Mouse (Mus musculus): ENCODE measurements around the gene 1700001C19Rik. TPM values are rescaled to one million over a fixed set of nuclear protein-coding genes. Genes with fewer than 3 reads are reported as not detected.

1700001C19Rik gene
- total and polyA plus RNA-seq, 3 experiments: not detected

GRCm38 (mm10) chr17:47484993-47485392 is 47.8 kb upstream of the 1700001C19Rik start:
- no peak overlapping the region for H3K9ac ChIP-seq (ENCODE audit: insufficient read depth, low read depth)
- no peak overlapping the region for H3K27ac ChIP-seq (ENCODE audit: insufficient read depth, low read depth)
- no peak overlapping the region for H3K4me3 ChIP-seq (replicated peaks in 1 of 3; ENCODE audit: low read depth in 2 of 3, low read length in 2 of 3, poor library complexity in 1 of 3)

GRCm38 (mm10) chr17:47484241-47484921 is 47.2 kb upstream of the 1700001C19Rik start:
- Histone ChIP-seq H3K27me3 (replicated peaks) (no peaks in the 10 kb centered on the region), H3K4me3 (replicated peaks in 1 of 3; ENCODE audit: low read depth in 2 of 3, low read length in 2 of 3, poor library complexity in 1 of 3) (no peak overlapping the region), H3K9ac (ENCODE audit: insufficient read depth, low read depth) (no peak overlapping the region), H3K27ac (ENCODE audit: insufficient read depth, low read depth) (no peak overlapping the region), H3K4me1 (ENCODE audit: control insufficient read depth in 1 of 2, insufficient read depth in 2 of 2) (peaks cover 19 to 33% of the 10 kb centered on the region in 2 experiments), H3K4me2 (ENCODE audit: insufficient read depth, low read depth, poor library complexity, severe bottlenecking) (no peak overlapping the region), H3K79me2 (replicated peaks; ENCODE audit: control insufficient read depth, extremely low read depth, insufficient read depth, poor library complexity, severe bottlenecking) (no peaks in the 10 kb centered on the region), H3K36me3 (replicated peaks in 1 of 2; ENCODE audit: control insufficient read depth in 1 of 2, insufficient read depth in 1 of 2, low read length in 1 of 2) (peaks cover 11 to 25% of the 10 kb centered on the region in 2 experiments), H3K9me3 (replicated peaks; ENCODE audit: low read length) (no peaks in the 10 kb centered on the region)
- TF ChIP-seq ZNF384 (IDR thresholded peaks at IDR 0.05; ENCODE audit: low read depth, low read length) (no peak), POLR2AphosphoS2 (IDR thresholded peaks at IDR 0.05; ENCODE audit: low read depth, low read length) (no peak), JUN (IDR thresholded peaks at IDR 0.05; ENCODE audit: insufficient read depth, low read depth, low read length) (no peak), KAT2A (IDR thresholded peaks at IDR 0.05; ENCODE audit: insufficient replicate concordance, low read length) (no peak), RCOR1 (conservative IDR thresholded peaks at IDR 0.05; ENCODE audit: low read depth, low read length) (no peak), MYC (IDR thresholded peaks at IDR 0.05; ENCODE audit: low read depth, low read length) (no peak), NRF1 (IDR thresholded peaks at IDR 0.05; ENCODE audit: low read depth, low read length) (no peak), E2F4 (IDR thresholded peaks at IDR 0.05; ENCODE audit: insufficient replicate concordance, low read depth, low read length) (no peak), UBTF (IDR thresholded peaks at IDR 0.05; ENCODE audit: low read depth, low read length) (no peak), GABPA (IDR thresholded peaks at IDR 0.05; ENCODE audit: insufficient replicate concordance, low read depth, low read length) (no peak), TCF12 (IDR thresholded peaks at IDR 0.05; ENCODE audit: low read depth, low read length) (no peak), MAFK (IDR thresholded peaks at IDR 0.05; ENCODE audit: insufficient replicate concordance, low read length) (no peak), SIN3A (IDR thresholded peaks at IDR 0.05; ENCODE audit: low read length) (no peak), USF2 (conservative IDR thresholded peaks at IDR 0.05; ENCODE audit: low read depth, low read length) (no peak), IRF4 (IDR thresholded peaks at IDR 0.05; ENCODE audit: low read depth, low read length) (no peak), MXI1 (IDR thresholded peaks at IDR 0.05; ENCODE audit: low read depth, low read length) (no peak), CHD1 (IDR thresholded peaks at IDR 0.05; ENCODE audit: low read depth, low read length) (no peak), MAZ (IDR thresholded peaks at IDR 0.05; ENCODE audit: low read depth, low read length) (no peak), RAD21 (IDR thresholded peaks at IDR 0.05; ENCODE audit: low read depth, low read length) (no peak), ETS1 (conservative IDR thresholded peaks at IDR 0.05; ENCODE audit: low read depth, low read length) (no peak)
- dilution Hi-C loops (cut with MboI; ENCODE audit: extremely low pct_ligation_motif_present, extremely low pct_unique_long_range_greater_than_20kb, low sequenced_read_pairs): no loop called here
- in situ Hi-C loops (cut with MboI; ENCODE audit: low pct_ligation_motif_present, low pct_unique_long_range_greater_than_20kb, low sequenced_read_pairs): no loop called here
- peak; percentile 30 for DNase-seq (ENCODE audit: extremely low read depth)

More at GRCm38 (mm10) chr17:47484993-47485392, 47.8 kb upstream of the 1700001C19Rik start:
- Histone ChIP-seq H3K4me2 (ENCODE audit: insufficient read depth, low read depth, poor library complexity, severe bottlenecking) (no peak overlapping the region), H3K27me3 (replicated peaks) (no peaks in the 10 kb centered on the region), H3K4me1 (ENCODE audit: control insufficient read depth in 1 of 2, insufficient read depth in 2 of 2) (peaks cover 19 to 33% of the 10 kb centered on the region in 2 experiments), H3K9me3 (replicated peaks; ENCODE audit: low read length) (no peaks in the 10 kb centered on the region), H3K79me2 (replicated peaks; ENCODE audit: control insufficient read depth, extremely low read depth, insufficient read depth, poor library complexity, severe bottlenecking) (no peaks in the 10 kb centered on the region), H3K36me3 (replicated peaks in 1 of 2; ENCODE audit: control insufficient read depth in 1 of 2, insufficient read depth in 1 of 2, low read length in 1 of 2) (peaks cover 17 to 31% of the 10 kb centered on the region in 2 experiments)
- dilution Hi-C loops (cut with MboI; ENCODE audit: extremely low pct_ligation_motif_present, extremely low pct_unique_long_range_greater_than_20kb, low sequenced_read_pairs) (no loop called here), in situ Hi-C loops (cut with MboI; ENCODE audit: low pct_ligation_motif_present, low pct_unique_long_range_greater_than_20kb, low sequenced_read_pairs) (no loop called here)
- no peak for DNase-seq (ENCODE audit: extremely low read depth)
- TF ChIP-seq CHD2 (IDR thresholded peaks at IDR 0.05; ENCODE audit: low read length) (no peak), ZKSCAN1 (IDR thresholded peaks at IDR 0.05; ENCODE audit: borderline replicate concordance, low read depth, low read length) (no peak), ETS1 (conservative IDR thresholded peaks at IDR 0.05; ENCODE audit: low read depth, low read length) (no peak), SMC3 (IDR thresholded peaks at IDR 0.05; ENCODE audit: low read depth, low read length) (no peak), USF2 (conservative IDR thresholded peaks at IDR 0.05; ENCODE audit: low read depth, low read length) (no peak), JUND (conservative IDR thresholded peaks at IDR 0.05; ENCODE audit: low read depth, low read length) (no peak), RAD21 (IDR thresholded peaks at IDR 0.05; ENCODE audit: low read depth, low read length) (no peak), ZNF384 (IDR thresholded peaks at IDR 0.05; ENCODE audit: low read depth, low read length) (no peak), ZC3H11A (IDR thresholded peaks at IDR 0.05; ENCODE audit: low read depth, low read length) (no peak), MAZ (IDR thresholded peaks at IDR 0.05; ENCODE audit: low read depth, low read length) (no peak), MEF2A (IDR thresholded peaks at IDR 0.05; ENCODE audit: borderline replicate concordance, low read depth, low read length) (no peak), TCF12 (IDR thresholded peaks at IDR 0.05; ENCODE audit: low read depth, low read length) (no peak)
